Mouse (Mus musculus) bone marrow macrophage, adult 2 months (primary cell): ENCODE data around the gene Vwa3b.

Experiments
- CTCF ChIP-seq: IDR thresholded peaks from 2 replicates; pipeline ENCODE4 v1.5.1; 2012; ENCODE audit warnings: low read depth, mild to moderate bottlenecking, low read length, moderate library complexity
- POLR2A ChIP-seq: IDR thresholded peaks from 2 replicates; pipeline ENCODE4 v1.6.1; 2012; ENCODE audit warnings: mild to moderate bottlenecking, low read depth, low read length, borderline replicate concordance

GRCm38 (mm10) chr1:37131146-37131545 is 104.8 kb downstream of the Vwa3b start:
- TF ChIP-seq CTCF: no peak
- no peak for TF ChIP-seq POLR2A
